Mouse (Mus musculus) olfactory bulb, adult 2 months (tissue): ENCODE data around the gene Supt5. TPM values are rescaled to one million over a fixed set of nuclear protein-coding genes. Genes with fewer than 3 reads are reported as not detected.

Experiments
- H3K27ac ChIP-seq: fragments of 200-500 bp; 2 replicates; pipeline ENCODE4 v1.5.1; 2012; ENCODE audit warnings: low read depth, low read length; ENCODE audit not compliant: insufficient read depth
- H3K4me1 ChIP-seq: fragments of 200-500 bp; 2 replicates; pipeline ENCODE4 v1.6.1; 2012; ENCODE audit warnings: low read length; ENCODE audit not compliant: control insufficient read depth, insufficient read depth
- H3K4me3 ChIP-seq: fragments of 200-500 bp; 2 replicates; pipeline ENCODE4 v1.5.1; 2012; ENCODE audit warnings: mild to moderate bottlenecking, low read depth, low read length, moderate library complexity; ENCODE audit not compliant: insufficient read depth
- CTCF ChIP-seq: fragments of 200-500 bp; IDR thresholded peaks from 2 replicates; pipeline ENCODE4 v1.5.1; 2012; ENCODE audit warnings: low read depth, mild to moderate bottlenecking, low read length, moderate library complexity; ENCODE audit not compliant: insufficient read depth
- POLR2A ChIP-seq: fragments of 200-500 bp; IDR thresholded peaks from 2 replicates; pipeline ENCODE4 v1.6.1; 2012; ENCODE audit warnings: mild to moderate bottlenecking, low read depth, low read length, moderate library complexity; ENCODE audit not compliant: insufficient read depth
- WGBS: fragments of 180-500 bp; shearing (Covaris S2); methylation state at CpG from one replicate; pipeline ENCODE4 v1.1.7; 2018; 5-methylcytosine and 5-hydroxymethylcytosine counted together
- polyA plus RNA-seq: library from polyadenylated mRNA; stranded (reverse); fragments of >200 nt; gene quantifications from 2 replicates; pipeline ENCODE4 v1.2.4, GENCODE M21; 2012; ENCODE audit warnings: low replicate concordance; ENCODE audit not compliant: missing spikeins, insufficient read depth, insufficient read length

The Supt5 gene
- polyA plus RNA-seq, 1 experiment: not detected

- Histone ChIP-seq H3K4me3 (no peak overlapping the region), H3K27ac (no peak overlapping the region), H3K4me1 (no peaks in the 10 kb centered on the region)
- TF ChIP-seq POLR2A (no peak), CTCF (no peak)
- WGBS: 87% methylated on average over 3 of the region's 3 CpGs
Observed at GRCm38 (mm10) chr7:28318036-28318435, 20.5 kb downstream of the Supt5 start.

- WGBS: under 1% methylated on average over 45 of the region's 45 CpGs
- Histone ChIP-seq H3K27ac (no peak within 1 kb of the TSS), H3K4me3 (peak within 1 kb of the TSS; percentile 65), H3K4me1 (peaks cover 7% of the 10 kb centered on the region)
- TF ChIP-seq CTCF (no peak), POLR2A (peak; percentile 81)
Observed at GRCm38 (mm10) chr7:28311926-28312543, 26.5 kb downstream of the Supt5 start, which contains the start of gene Timm50. Timm50 (minus strand) TSS chr7:28312072.

GRCm38 (mm10) chr7:28311151-28311925, 27.2 kb downstream of the Supt5 start:
- 6% methylated on average over 35 of the region's 35 CpGs for WGBS
- TF ChIP-seq POLR2A: no peak
- no peak for TF ChIP-seq CTCF
- Histone ChIP-seq H3K27ac (no peak overlapping the region), H3K4me3 (peak overlapping the region; percentile 65), H3K4me1 (peaks cover 7% of the 10 kb centered on the region)

- no peak for TF ChIP-seq POLR2A
- no peak for TF ChIP-seq CTCF
- no peak overlapping the region for H3K27ac ChIP-seq
- WGBS: 56% methylated on average over 9 of the region's 9 CpGs
- peaks cover 7% of the 10 kb centered on the region for H3K4me1 ChIP-seq
- H3K4me3 ChIP-seq: no peak overlapping the region
Observed at GRCm38 (mm10) chr7:28309737-28310136, 28.8 kb downstream of the Supt5 start.

GRCm38 (mm10) chr7:28306216-28306615, 32.3 kb downstream of the Supt5 start:
- WGBS: 93% methylated on average over 8 of the region's 8 CpGs
- no peak overlapping the region for H3K27ac ChIP-seq
- H3K4me3 ChIP-seq: no peak overlapping the region
- H3K4me1 ChIP-seq: peaks cover 10% of the 10 kb centered on the region
- TF ChIP-seq CTCF: no peak
- no peak for TF ChIP-seq POLR2A

GRCm38 (mm10) chr7:28305641-28306040, 32.9 kb downstream of the Supt5 start:
- Histone ChIP-seq H3K4me1 (peaks cover 8% of the 10 kb centered on the region; the same call in 1 of the 2 replicates), H3K27ac (no peak overlapping the region), H3K4me3 (no peak overlapping the region)
- WGBS: 84% methylated on average over 10 of the region's 10 CpGs
- TF ChIP-seq CTCF: no peak
- TF ChIP-seq POLR2A: no peak

GRCm38 (mm10) chr7:28301616-28302433, 36.7 kb downstream of the Supt5 start, which contains the start of gene Dll3:
Dll3 (minus strand) TSS chr7:28302238.
- H3K4me3 ChIP-seq: 0 out of 2 replicates have a peak within 1 kb of the TSS, but pooled peaks have one; percentile 13
- WGBS: 4% methylated on average over 30 of the region's 30 CpGs
- TF ChIP-seq CTCF (peak; percentile 35; the same call in 1 of the 2 replicates), POLR2A (no peak)
- H3K27ac ChIP-seq: no peak within 1 kb of the TSS
- peaks cover 7% of the 10 kb centered on the region; the same call in 1 of the 2 replicates for H3K4me1 ChIP-seq

- Histone ChIP-seq H3K4me3 (no peak overlapping the region), H3K4me1 (peaks cover 12% of the 10 kb centered on the region; the same call in 1 of the 2 replicates), H3K27ac (no peak overlapping the region)
- TF ChIP-seq POLR2A (no peak), CTCF (peak; percentile 60)
- WGBS: 8% methylated on average over 43 of the region's 43 CpGs
Observed at GRCm38 (mm10) chr7:28298837-28299625, 39.5 kb downstream of the Supt5 start.
